Mouse (Mus musculus) embryonic facial prominence, embryonic 11.5 days (tissue): ENCODE measurements around the gene Cyb5b. TPM values are rescaled to one million over a fixed set of nuclear protein-coding genes. Genes with fewer than 3 reads are reported as not detected.

Experiments
- ATAC-seq: fragments of 200-750 bp; cut with Nextera tagmentation; replicated peaks from 2 replicates; pipeline ENCODE4 v1.8.0; 2017; ENCODE audit warnings: low read depth; ENCODE audit not compliant: insufficient number of reproducible peaks, low FRiP score, low TSS enrichment
- DNase-seq: peaks from one replicate; pipeline ENCODE4 v3.0.0-alpha.2; 2015; ENCODE audit warnings: low spot score
- H3K27ac ChIP-seq: fragments of 300-500 bp; sonication (generic); replicated peaks from 2 replicates; pipeline ENCODE4 v1.5.1; 2014; ENCODE audit warnings: mild to moderate bottlenecking, low read depth, low read length, control low read depth
- H3K27me3 ChIP-seq: fragments of 300-500 bp; sonication (generic); 2 replicates; pipeline ENCODE4 v1.6.1; 2014; ENCODE audit warnings: mild to moderate bottlenecking, low read length, moderate library complexity, mixed read lengths; ENCODE audit not compliant: control insufficient read depth, insufficient read depth
- H3K36me3 ChIP-seq: fragments of 300-500 bp; sonication (generic); replicated peaks from 2 replicates; pipeline ENCODE4 v1.6.1; 2014; ENCODE audit warnings: low read depth, mild to moderate bottlenecking, low read length, moderate library complexity, mixed read lengths; ENCODE audit not compliant: control insufficient read depth, insufficient read depth
- H3K4me1 ChIP-seq: fragments of 300-500 bp; sonication (generic); 2 replicates; pipeline ENCODE4 v1.6.1; 2014; ENCODE audit warnings: low read length, mixed read lengths; ENCODE audit not compliant: control insufficient read depth, insufficient read depth
- H3K4me2 ChIP-seq: fragments of 300-500 bp; sonication (generic); 2 replicates; pipeline ENCODE4 v1.6.1; 2014; ENCODE audit warnings: low read depth, mild to moderate bottlenecking, control low read depth, low read length, moderate library complexity
- H3K4me3 ChIP-seq: fragments of 300-500 bp; sonication (generic); 2 replicates; pipeline ENCODE4 v1.5.1; 2014; ENCODE audit warnings: low read depth, low read length, control low read depth
- H3K9ac ChIP-seq: fragments of 300-500 bp; sonication (generic); replicated peaks from 2 replicates; pipeline ENCODE4 v1.6.1; 2014; ENCODE audit warnings: mild to moderate bottlenecking, control low read depth, low read length
- H3K9me3 ChIP-seq: fragments of 300-500 bp; sonication (generic); replicated peaks from 2 replicates; pipeline ENCODE4 v1.6.1; 2016; ENCODE audit warnings: mild to moderate bottlenecking, low read length, inconsistent platforms, mixed read lengths; ENCODE audit not compliant: control insufficient read depth
- WGBS: fragments of 180-500 bp; shearing (Covaris S2); extraction: QIAGEN DNeasy Blood & Tissue Kit; methylation state at CpG from one replicate; pipeline ENCODE4 v1.1.7; 2014; 5-methylcytosine and 5-hydroxymethylcytosine counted together
- polyA plus RNA-seq: library from polyadenylated mRNA; unstranded; fragments of >200 nt; fragmentation: Nextera tagmentation; extraction: Ambion mirVana; gene quantifications from 2 replicates; pipeline ENCODE4 v1.2.1, GENCODE M21; 2014

Cyb5b gene
- polyA plus RNA-seq, 1 experiment from 2014 or later: 145 TPM

DNA sequence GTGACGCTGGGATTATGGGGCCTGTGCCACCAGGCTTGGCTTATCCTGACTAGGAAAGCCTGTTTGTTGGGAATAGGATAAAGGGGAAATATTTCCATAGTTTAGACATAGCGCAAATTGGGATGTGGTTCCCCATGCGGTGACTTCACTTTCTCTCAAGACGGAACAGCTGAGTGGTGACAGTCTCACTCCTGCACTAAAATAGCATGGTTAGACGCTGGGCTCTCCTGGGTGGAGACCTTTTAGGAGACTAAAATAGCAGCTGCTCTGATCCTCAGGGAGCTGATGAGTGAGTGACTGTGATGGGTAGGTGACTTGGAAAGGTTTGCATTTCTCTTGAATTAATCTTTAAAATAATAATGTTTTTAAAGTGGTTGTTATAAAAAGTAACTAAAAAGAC, 17.4 kb downstream of the Cyb5b start:
- peaks cover 9% of the 10 kb centered on the region for H3K36me3 ChIP-seq
- DNase-seq (no peak), ATAC-seq (no peak)
- 84% methylated on average over 5 of the region's 5 CpGs for WGBS
- no peak overlapping the region for H3K4me2 ChIP-seq
- H3K27ac ChIP-seq: no peak overlapping the region
- no peaks in the 10 kb centered on the region for H3K27me3 ChIP-seq
- no peak overlapping the region for H3K4me3 ChIP-seq
- H3K9me3 ChIP-seq: no peaks in the 10 kb centered on the region
- no peaks in the 10 kb centered on the region for H3K4me1 ChIP-seq
- no peak overlapping the region for H3K9ac ChIP-seq

DNA sequence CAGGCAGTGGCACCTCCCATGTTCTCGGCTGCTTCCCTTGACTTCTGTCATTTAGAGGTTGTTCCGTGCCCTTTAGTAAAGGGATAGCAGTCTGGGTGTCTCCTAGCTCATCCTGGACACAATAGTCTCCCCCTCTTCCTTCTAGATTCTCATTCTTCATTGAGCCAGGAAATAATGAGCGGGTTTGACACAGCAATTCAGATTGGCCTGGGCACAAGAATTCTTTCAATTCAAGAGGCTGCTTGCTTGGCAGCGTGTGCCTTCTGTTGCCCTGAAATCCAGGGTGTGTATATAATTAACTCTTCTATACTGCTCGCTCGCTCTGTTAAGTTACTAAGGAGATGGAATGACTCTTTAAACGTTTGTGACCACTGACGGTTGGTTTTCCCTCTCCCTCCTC, 21.7 kb downstream of the Cyb5b start:
- Histone ChIP-seq H3K27ac (no peak overlapping the region), H3K4me3 (no peak overlapping the region), H3K9ac (no peak overlapping the region), H3K4me2 (no peak overlapping the region), H3K27me3 (no peaks in the 10 kb centered on the region), H3K4me1 (no peaks in the 10 kb centered on the region), H3K9me3 (no peaks in the 10 kb centered on the region), H3K36me3 (peaks cover 9% of the 10 kb centered on the region)
- no peak for ATAC-seq
- no peak for DNase-seq
- 84% methylated on average over 8 of the region's 8 CpGs for WGBS

DNA sequence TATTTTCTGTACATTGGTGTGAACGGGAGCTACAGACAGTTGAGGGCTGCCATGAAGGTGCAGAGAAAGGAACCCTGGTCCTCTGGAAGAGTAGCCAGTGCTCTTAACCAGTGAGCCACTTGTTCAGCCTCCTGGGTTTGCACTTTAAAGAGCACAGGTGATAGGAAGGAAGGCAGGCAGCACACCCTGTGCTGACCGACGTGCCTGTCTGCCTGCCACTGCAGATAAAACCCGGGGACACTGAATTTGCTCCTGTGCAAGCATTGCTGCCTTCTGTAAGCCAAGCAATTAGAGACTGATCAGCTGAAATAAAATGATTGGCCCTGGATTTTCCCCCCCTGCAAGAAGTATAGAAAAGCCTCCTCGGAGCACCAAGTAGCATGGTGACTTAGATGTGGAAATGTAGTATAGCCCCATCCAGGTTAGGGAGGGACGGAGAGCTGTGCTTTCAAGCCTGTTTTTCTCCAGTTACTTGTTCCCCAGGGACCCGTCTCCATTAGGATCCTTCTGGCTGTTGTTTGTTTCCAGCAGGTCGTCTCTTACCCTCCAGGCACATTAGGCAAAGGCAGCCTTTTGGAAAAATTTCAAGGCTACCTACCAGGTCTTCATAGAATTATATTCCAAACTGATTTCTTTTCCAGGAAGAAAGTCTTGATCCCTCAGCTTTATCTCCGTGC, 22.7 kb downstream of the Cyb5b start:
- ATAC-seq (no peak), DNase-seq (no peak)
- no peaks in the 10 kb centered on the region for H3K27me3 ChIP-seq
- no peaks in the 10 kb centered on the region for H3K9me3 ChIP-seq
- H3K4me1 ChIP-seq: no peaks in the 10 kb centered on the region
- no peak overlapping the region for H3K9ac ChIP-seq
- no peak overlapping the region for H3K4me3 ChIP-seq
- peaks cover 12% of the 10 kb centered on the region for H3K36me3 ChIP-seq
- no peak overlapping the region for H3K4me2 ChIP-seq
- WGBS: 74% methylated on average over 9 of the region's 9 CpGs
- no peak overlapping the region for H3K27ac ChIP-seq

DNA sequence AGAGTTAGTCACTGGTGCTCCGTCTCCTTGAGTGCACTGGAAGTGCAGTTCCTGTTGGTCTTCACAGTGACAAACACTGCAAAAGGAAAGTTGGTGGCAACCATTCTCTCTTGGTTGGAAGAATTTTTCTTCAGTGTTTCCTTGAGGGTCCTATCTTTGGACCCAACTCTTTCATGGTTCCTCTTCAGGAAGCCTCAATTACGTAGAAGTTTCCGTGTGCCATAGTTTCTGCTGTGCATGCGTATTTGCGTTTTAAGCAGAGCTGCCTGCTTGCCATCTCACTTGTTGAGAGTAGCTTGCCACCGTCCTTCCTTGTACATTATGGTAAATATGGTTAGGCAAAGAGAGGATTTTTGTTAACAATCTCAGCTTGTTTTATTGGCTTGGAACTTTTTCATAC, 30.7 kb downstream of the Cyb5b start:
- Histone ChIP-seq H3K27ac (no peak overlapping the region), H3K36me3 (peaks cover 13% of the 10 kb centered on the region), H3K27me3 (no peaks in the 10 kb centered on the region), H3K9ac (no peak overlapping the region), H3K4me1 (no peaks in the 10 kb centered on the region), H3K9me3 (no peaks in the 10 kb centered on the region), H3K4me2 (no peak overlapping the region), H3K4me3 (no peak overlapping the region)
- no peak for DNase-seq
- no peak for ATAC-seq
- 94% methylated on average over 6 of the region's 6 CpGs for WGBS

DNA sequence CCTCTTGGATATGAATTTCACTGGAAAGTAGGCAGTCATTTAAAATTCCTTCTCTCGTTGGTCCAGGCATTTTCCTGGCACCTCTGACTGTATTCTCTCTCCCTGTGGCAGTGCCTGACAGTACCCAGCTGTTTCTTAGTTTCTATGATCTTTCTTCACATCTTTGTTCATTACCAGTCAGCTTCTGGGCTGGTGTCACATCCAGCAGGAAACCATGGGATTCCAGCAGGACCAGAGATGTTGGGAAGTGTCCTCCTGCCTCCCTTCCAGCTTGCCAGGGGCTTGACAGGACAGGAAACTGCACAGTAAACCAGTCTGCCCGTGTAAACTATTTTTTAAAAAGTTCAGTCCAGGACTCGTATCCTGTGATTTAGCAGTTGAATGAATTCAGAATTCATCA, 34.6 kb downstream of the Cyb5b start:
- 83% methylated on average over 3 of the region's 3 CpGs for WGBS
- no peak overlapping the region for H3K4me3 ChIP-seq
- no peaks in the 10 kb centered on the region for H3K27me3 ChIP-seq
- no peak overlapping the region for H3K4me2 ChIP-seq
- H3K4me1 ChIP-seq: no peaks in the 10 kb centered on the region
- H3K9me3 ChIP-seq: no peaks in the 10 kb centered on the region
- no peak for DNase-seq
- ATAC-seq: no peak
- H3K9ac ChIP-seq: no peak overlapping the region
- peaks cover 2% of the 10 kb centered on the region for H3K36me3 ChIP-seq
- H3K27ac ChIP-seq: no peak overlapping the region

DNA sequence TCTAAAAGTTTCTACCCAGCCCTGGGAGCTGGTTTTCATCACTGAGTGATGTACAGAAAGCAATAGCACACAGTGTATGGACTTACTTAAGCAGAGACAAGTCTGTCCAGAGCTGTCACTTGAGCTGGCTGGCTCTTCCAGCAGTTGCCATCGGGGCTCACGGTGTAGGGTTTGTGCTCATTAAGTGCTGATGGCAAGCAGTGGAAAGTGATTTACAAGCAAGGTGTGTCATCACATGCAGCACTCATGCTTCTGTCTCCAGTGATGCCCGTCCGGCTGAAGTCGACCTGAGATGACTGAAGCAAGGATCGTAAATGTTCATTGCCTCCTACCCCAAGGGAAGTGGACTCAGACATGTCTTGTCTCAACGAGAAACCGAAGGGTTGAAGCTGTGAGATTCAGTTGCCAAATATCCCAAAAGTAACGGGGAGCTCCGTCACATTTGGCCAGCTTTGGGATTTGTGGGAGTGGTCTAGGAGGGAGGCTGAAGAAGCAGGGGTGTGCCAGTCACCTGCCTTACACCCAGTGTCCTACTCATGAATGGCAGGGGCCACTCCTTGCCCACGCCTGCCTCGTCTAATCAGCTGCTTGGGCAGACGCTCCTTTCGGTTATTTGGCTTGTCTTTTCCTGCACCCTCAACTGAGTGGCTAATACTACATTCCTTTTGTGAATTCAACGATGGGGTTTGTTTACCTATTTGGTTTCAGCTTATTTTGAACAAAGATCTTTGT, 36.4 kb downstream of the Cyb5b start:
- 73% methylated on average over 15 of the region's 15 CpGs for WGBS

DNA sequence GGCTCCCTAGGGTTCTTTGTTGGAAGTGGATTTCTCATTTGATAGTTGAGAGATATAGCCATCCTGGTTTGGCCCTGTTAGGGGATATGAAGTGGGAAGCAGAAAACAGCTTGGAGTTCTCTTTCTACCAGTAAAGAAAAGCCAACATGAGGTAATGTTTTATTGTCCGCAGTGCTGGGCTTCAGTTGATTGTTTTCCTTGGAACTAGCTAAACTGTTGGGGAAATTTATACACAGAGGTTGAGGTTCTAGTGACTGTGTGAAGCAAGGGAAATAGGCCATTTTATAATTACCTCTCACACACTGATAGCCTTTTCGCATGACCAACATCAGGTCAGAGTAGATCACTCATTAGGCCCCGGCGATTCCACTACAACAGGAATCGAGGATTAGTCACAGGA, 37.2 kb downstream of the Cyb5b start:
- ATAC-seq: no peak
- Histone ChIP-seq H3K27me3 (no peaks in the 10 kb centered on the region), H3K9ac (no peak overlapping the region), H3K4me2 (no peak overlapping the region), H3K4me3 (no peak overlapping the region), H3K27ac (no peak overlapping the region), H3K36me3 (no peaks in the 10 kb centered on the region; the same call in none of the 2 replicates), H3K9me3 (no peaks in the 10 kb centered on the region), H3K4me1 (no peaks in the 10 kb centered on the region)
- WGBS: 87% methylated on average over 5 of the region's 5 CpGs
- no peak for DNase-seq

More for the DNA sequence above, 36.4 kb downstream of the Cyb5b start:
- Histone ChIP-seq H3K4me1 (no peaks in the 10 kb centered on the region), H3K9me3 (no peaks in the 10 kb centered on the region), H3K4me3 (no peak overlapping the region), H3K27me3 (no peaks in the 10 kb centered on the region), H3K4me2 (no peak overlapping the region), H3K9ac (no peak overlapping the region), H3K36me3 (peaks cover 2% of the 10 kb centered on the region), H3K27ac (no peak overlapping the region)
- DNase-seq (no peak), ATAC-seq (no peak)

DNA sequence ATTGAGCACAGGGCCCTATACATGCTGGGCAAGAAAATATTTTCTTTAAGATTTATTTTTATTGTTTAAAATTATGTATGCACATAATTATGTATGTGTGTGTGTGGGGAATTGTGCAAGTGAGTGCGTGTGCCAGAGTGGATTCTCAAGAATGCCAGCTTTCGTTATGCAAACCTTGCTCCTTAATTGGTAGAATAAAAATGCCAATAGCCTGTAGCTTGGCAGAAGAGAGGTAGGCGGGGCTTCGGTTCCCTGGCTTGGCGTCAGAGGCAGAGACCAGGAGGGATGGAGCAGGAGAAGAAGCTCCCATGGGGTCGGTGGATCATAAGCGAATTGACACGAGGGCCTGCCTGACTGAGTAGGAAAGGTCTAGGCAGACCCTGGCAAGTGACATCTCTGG, 42.2 kb downstream of the Cyb5b start:
- H3K4me2 ChIP-seq: no peak overlapping the region
- no peak overlapping the region for H3K27ac ChIP-seq
- no peaks in the 10 kb centered on the region for H3K9me3 ChIP-seq
- no peak for ATAC-seq
- H3K4me3 ChIP-seq: no peak overlapping the region
- no peak for DNase-seq
- no peaks in the 10 kb centered on the region for H3K27me3 ChIP-seq
- H3K4me1 ChIP-seq: no peaks in the 10 kb centered on the region
- WGBS: 66% methylated on average over 8 of the region's 8 CpGs
- H3K9ac ChIP-seq: no peak overlapping the region
- no peaks in the 10 kb centered on the region for H3K36me3 ChIP-seq
